Mouse (Mus musculus): Measurements from ENCODE around the gene Srbd1. TPM values are rescaled to one million over a fixed set of nuclear protein-coding genes. Genes with fewer than 3 reads are reported as not detected.

The Srbd1 gene
- polyA plus RNA-seq, 1 experiment = 0.80 TPM

GRCm38 (mm10) chr17:86135835-86136234 lies 9.1 kb downstream of the Srbd1 start:
- Histone ChIP-seq H3K27ac (ENCODE audit: insufficient read depth, low read depth, low read length) (no peak overlapping the region), H3K4me1 (ENCODE audit: control insufficient read depth, insufficient read depth, insufficient read length, low read length) (no peaks in the 10 kb centered on the region), H3K36me3 (ENCODE audit: control insufficient read depth, insufficient read depth, low read length) (peaks cover 33% of the 10 kb centered on the region), H3K4me3 (ENCODE audit: low read depth, low read length) (no peak overlapping the region), H3K27me3 (ENCODE audit: control insufficient read depth, insufficient read depth, low read length) (no peaks in the 10 kb centered on the region)
- WGBS = 81% methylated on average over 10 of the region's 10 CpGs
- TF ChIP-seq POLR2A (IDR thresholded peaks at IDR 0.05; ENCODE audit: low read depth, low read length) (no peak), CTCF (IDR thresholded peaks at IDR 0.05; ENCODE audit: extremely low read depth, insufficient read length, insufficient replicate concordance, low read depth, low read length) (no peak)

- no peak overlapping the region for H3K4me3 ChIP-seq (ENCODE audit: low read depth, low read length)
- 85% methylated on average over 6 of the region's 6 CpGs for WGBS
- H3K36me3 ChIP-seq (ENCODE audit: control insufficient read depth, insufficient read depth, low read length) = peaks cover 37% of the 10 kb centered on the region
- H3K4me1 ChIP-seq (ENCODE audit: control insufficient read depth, insufficient read depth, insufficient read length, low read length) = no peaks in the 10 kb centered on the region
- TF ChIP-seq POLR2A (IDR thresholded peaks at IDR 0.05; ENCODE audit: low read depth, low read length) (no peak), CTCF (IDR thresholded peaks at IDR 0.05; ENCODE audit: extremely low read depth, insufficient read length, insufficient replicate concordance, low read depth, low read length) (no peak)
- no peaks in the 10 kb centered on the region for H3K27me3 ChIP-seq (ENCODE audit: control insufficient read depth, insufficient read depth, low read length)
- no peak overlapping the region for H3K27ac ChIP-seq (ENCODE audit: insufficient read depth, low read depth, low read length)
Observed at GRCm38 (mm10) chr17:86134461-86134860, 10.5 kb downstream of the Srbd1 start.

- no peak overlapping the region for H3K27ac ChIP-seq (ENCODE audit: insufficient read depth, low read depth, low read length)
- H3K4me3 ChIP-seq (ENCODE audit: low read depth, low read length) = no peak overlapping the region
- H3K27me3 ChIP-seq (ENCODE audit: control insufficient read depth, insufficient read depth, low read length) = no peaks in the 10 kb centered on the region
- 67% methylated on average over 5 of the region's 5 CpGs for WGBS
- peaks cover 28% of the 10 kb centered on the region for H3K36me3 ChIP-seq (ENCODE audit: control insufficient read depth, insufficient read depth, low read length)
- TF ChIP-seq CTCF (IDR thresholded peaks at IDR 0.05; ENCODE audit: extremely low read depth, insufficient read length, insufficient replicate concordance, low read depth, low read length) (no peak), POLR2A (IDR thresholded peaks at IDR 0.05; ENCODE audit: low read depth, low read length) (no peak)
- no peaks in the 10 kb centered on the region for H3K4me1 ChIP-seq (ENCODE audit: control insufficient read depth, insufficient read depth, insufficient read length, low read length)
Observed at GRCm38 (mm10) chr17:86132534-86132933, 12.4 kb downstream of the Srbd1 start.

DNA sequence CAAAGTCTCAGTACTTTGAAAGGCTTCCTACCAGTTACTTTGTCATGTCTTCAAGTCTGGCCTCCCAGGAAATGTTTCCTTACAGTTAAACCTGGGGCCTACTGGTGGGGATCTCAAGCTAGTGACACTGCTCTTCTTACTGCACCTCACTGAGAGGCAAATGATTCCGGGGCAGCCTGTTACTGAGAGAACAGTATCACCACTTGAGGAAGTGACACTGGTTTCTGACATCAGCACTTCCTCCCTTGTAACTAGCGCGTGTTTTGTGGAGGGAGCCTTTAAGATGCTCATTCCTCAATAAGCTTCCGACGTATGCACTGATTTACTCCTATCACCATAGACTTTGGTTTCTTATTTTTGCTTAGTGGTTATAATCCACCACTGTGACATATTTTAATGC lies 16.8 kb downstream of the Srbd1 start:
- Histone ChIP-seq H3K4me1 (ENCODE audit: control insufficient read depth, insufficient read depth, insufficient read length, low read length) (no peaks in the 10 kb centered on the region), H3K36me3 (ENCODE audit: control insufficient read depth, insufficient read depth, low read length) (peaks cover 17% of the 10 kb centered on the region), H3K4me3 (ENCODE audit: low read depth, low read length) (no peak overlapping the region), H3K27ac (ENCODE audit: insufficient read depth, low read depth, low read length) (no peak overlapping the region), H3K27me3 (ENCODE audit: control insufficient read depth, insufficient read depth, low read length) (no peaks in the 10 kb centered on the region)
- TF ChIP-seq POLR2A (IDR thresholded peaks at IDR 0.05; ENCODE audit: low read depth, low read length) = no peak
- TF ChIP-seq CTCF (IDR thresholded peaks at IDR 0.05; ENCODE audit: extremely low read depth, insufficient read length, insufficient replicate concordance, low read depth, low read length) = no peak
- 85% methylated on average over 5 of the region's 5 CpGs for WGBS

GRCm38 (mm10) chr17:86125908-86126307 lies 19.1 kb downstream of the Srbd1 start:
- Histone ChIP-seq H3K36me3 (ENCODE audit: control insufficient read depth, insufficient read depth, low read length) (peaks cover 22% of the 10 kb centered on the region), H3K4me1 (ENCODE audit: control insufficient read depth, insufficient read depth, insufficient read length, low read length) (no peaks in the 10 kb centered on the region), H3K4me3 (ENCODE audit: low read depth, low read length) (no peak overlapping the region), H3K27ac (ENCODE audit: insufficient read depth, low read depth, low read length) (no peak overlapping the region), H3K27me3 (ENCODE audit: control insufficient read depth, insufficient read depth, low read length) (no peaks in the 10 kb centered on the region)
- TF ChIP-seq POLR2A (IDR thresholded peaks at IDR 0.05; ENCODE audit: low read depth, low read length) (no peak), CTCF (IDR thresholded peaks at IDR 0.05; ENCODE audit: extremely low read depth, insufficient read length, insufficient replicate concordance, low read depth, low read length) (no peak)
- 75% methylated on average over 5 of the region's 5 CpGs for WGBS

DNA sequence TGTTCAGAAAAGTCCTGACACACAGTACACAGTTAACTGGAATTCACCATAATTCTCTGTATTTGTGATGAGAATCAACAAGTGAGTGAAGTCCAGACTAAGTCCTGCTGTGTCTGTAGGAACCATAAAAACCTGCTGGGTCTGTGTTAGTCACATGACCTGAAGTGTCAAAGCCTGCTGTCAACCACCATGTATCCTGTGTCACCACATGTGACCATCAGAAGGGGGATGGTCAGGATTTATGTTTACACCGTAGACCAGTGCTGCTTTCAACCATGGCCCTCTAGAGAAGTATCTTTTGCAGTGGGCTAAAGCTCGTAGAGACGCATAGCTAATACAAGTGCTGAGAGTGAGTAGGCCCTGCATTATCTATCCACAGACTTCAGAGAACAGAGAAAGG lies 21.8 kb downstream of the Srbd1 start:
- Histone ChIP-seq H3K27ac (ENCODE audit: insufficient read depth, low read depth, low read length) (no peak overlapping the region), H3K27me3 (ENCODE audit: control insufficient read depth, insufficient read depth, low read length) (no peaks in the 10 kb centered on the region), H3K4me1 (ENCODE audit: control insufficient read depth, insufficient read depth, insufficient read length, low read length) (no peaks in the 10 kb centered on the region), H3K4me3 (ENCODE audit: low read depth, low read length) (no peak overlapping the region), H3K36me3 (ENCODE audit: control insufficient read depth, insufficient read depth, low read length) (peaks cover 23% of the 10 kb centered on the region)
- 92% methylated on average over 3 of the region's 3 CpGs for WGBS
- TF ChIP-seq CTCF (IDR thresholded peaks at IDR 0.05; ENCODE audit: extremely low read depth, insufficient read length, insufficient replicate concordance, low read depth, low read length) (no peak), POLR2A (IDR thresholded peaks at IDR 0.05; ENCODE audit: low read depth, low read length) (no peak)

- H3K27ac ChIP-seq (ENCODE audit: insufficient read depth, low read depth, low read length) = no peak overlapping the region
- H3K4me3 ChIP-seq (ENCODE audit: low read depth, low read length) = no peak overlapping the region
- WGBS = 89% methylated on average over 2 of the region's 2 CpGs
- TF ChIP-seq CTCF (IDR thresholded peaks at IDR 0.05; ENCODE audit: extremely low read depth, insufficient read length, insufficient replicate concordance, low read depth, low read length) (no peak), POLR2A (IDR thresholded peaks at IDR 0.05; ENCODE audit: low read depth, low read length) (no peak)
- H3K27me3 ChIP-seq (ENCODE audit: control insufficient read depth, insufficient read depth, low read length) = no peaks in the 10 kb centered on the region
- H3K36me3 ChIP-seq (ENCODE audit: control insufficient read depth, insufficient read depth, low read length) = peaks cover 15% of the 10 kb centered on the region
- no peaks in the 10 kb centered on the region for H3K4me1 ChIP-seq (ENCODE audit: control insufficient read depth, insufficient read depth, insufficient read length, low read length)
Observed at GRCm38 (mm10) chr17:86096875-86097274, 48.1 kb downstream of the Srbd1 start.

DNA sequence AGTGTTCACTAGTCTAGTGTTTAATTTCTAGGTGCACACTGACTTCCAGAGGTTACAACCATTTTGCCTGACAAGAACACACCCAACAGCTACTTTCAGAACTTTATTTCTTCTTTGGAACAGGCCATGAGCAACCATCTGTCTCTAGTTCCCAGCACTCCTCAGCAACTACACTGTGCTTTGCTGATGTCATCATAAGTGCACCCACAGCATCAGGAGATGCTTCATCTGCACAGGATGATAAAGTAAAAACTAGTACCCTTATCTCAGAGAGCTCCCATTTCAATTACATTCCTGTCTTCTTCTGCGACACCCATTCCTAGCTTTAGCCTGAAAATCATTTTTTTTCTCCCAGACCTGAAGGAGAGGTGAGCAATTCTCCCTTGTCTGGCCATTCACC lies 51.9 kb downstream of the Srbd1 start:
- H3K36me3 ChIP-seq (ENCODE audit: control insufficient read depth, insufficient read depth, low read length) = peaks cover 8% of the 10 kb centered on the region
- TF ChIP-seq POLR2A (IDR thresholded peaks at IDR 0.05; ENCODE audit: low read depth, low read length) (no peak), CTCF (IDR thresholded peaks at IDR 0.05; ENCODE audit: extremely low read depth, insufficient read length, insufficient replicate concordance, low read depth, low read length) (no peak)

More for the DNA sequence above, 51.9 kb downstream of the Srbd1 start:
- H3K27me3 ChIP-seq (ENCODE audit: control insufficient read depth, insufficient read depth, low read length) = no peaks in the 10 kb centered on the region
- H3K4me3 ChIP-seq (ENCODE audit: low read depth, low read length) = no peak overlapping the region
- no peak overlapping the region for H3K27ac ChIP-seq (ENCODE audit: insufficient read depth, low read depth, low read length)
- no peaks in the 10 kb centered on the region for H3K4me1 ChIP-seq (ENCODE audit: control insufficient read depth, insufficient read depth, insufficient read length, low read length)
- WGBS = 100% methylated on average over 1 of the region's 1 CpGs

Data from small intestine, adult 2 months (tissue).